Mouse (Mus musculus): Measurements from ENCODE around the gene Plekha7. TPM values are rescaled to one million over a fixed set of nuclear protein-coding genes. Genes with fewer than 3 reads are reported as not detected.

The Plekha7 gene
- total and polyA plus RNA-seq, 2 experiments from 2014 or later = 7.9 to 22.8 TPM

GRCm38 (mm10) chr7:116134413-116135292 lies 173.5 kb downstream of the Plekha7 start:
- Histone ChIP-seq H3K27ac (no peak overlapping the region), H3K9ac (replicated peaks; ENCODE audit: low read length) (no peak overlapping the region), H3K4me1 (ENCODE audit: insufficient read depth, low read length) (peaks cover 4% of the 10 kb centered on the region; the same call in 1 of the 2 replicates), H3K36me3 (ENCODE audit: insufficient read depth, low read length) (no peaks in the 10 kb centered on the region), H3K27me3 (ENCODE audit: insufficient read depth, low read length) (no peaks in the 10 kb centered on the region), H3K4me2 (ENCODE audit: low read depth, low read length) (no peak overlapping the region), H3K9me3 (ENCODE audit: low read length) (no peaks in the 10 kb centered on the region), H3K4me3 (ENCODE audit: low read length) (no peak overlapping the region)
- no peak for DNase-seq (ENCODE audit: low spot score)
- 64% methylated on average over 31 of the region's 31 CpGs for WGBS
- ATAC-seq = no peak
- TF ChIP-seq CTCF (IDR thresholded peaks at IDR 0.05; ENCODE audit: low read depth) = peak; percentile 58

- H3K9ac ChIP-seq (replicated peaks; ENCODE audit: low read length) = no peak overlapping the region
- peak; percentile 92 for DNase-seq (ENCODE audit: low spot score)
- H3K4me3 ChIP-seq (ENCODE audit: low read length) = no peak overlapping the region
- peak; percentile 96 for TF ChIP-seq CTCF (IDR thresholded peaks at IDR 0.05; ENCODE audit: low read depth)
- peaks cover 4% of the 10 kb centered on the region; the same call in 1 of the 2 replicates for H3K4me1 ChIP-seq (ENCODE audit: insufficient read depth, low read length)
- no peak overlapping the region for H3K4me2 ChIP-seq (ENCODE audit: low read depth, low read length)
- H3K27me3 ChIP-seq (ENCODE audit: insufficient read depth, low read length) = no peaks in the 10 kb centered on the region
- 6% methylated on average over 5 of the region's 5 CpGs for WGBS
- no peaks in the 10 kb centered on the region for H3K9me3 ChIP-seq (ENCODE audit: low read length)
- peak; percentile 68 for ATAC-seq
- no peaks in the 10 kb centered on the region for H3K36me3 ChIP-seq (ENCODE audit: insufficient read depth, low read length)
- H3K27ac ChIP-seq = peak overlapping the region; percentile 48
Measured at GRCm38 (mm10) chr7:116132078-116132477, 176.1 kb downstream of the Plekha7 start.

- H3K27ac ChIP-seq = peak overlapping the region; percentile 48; the same call in 1 of the 2 replicates
- ATAC-seq (no peak), DNase-seq (ENCODE audit: low spot score) (peak; percentile 78)
- H3K4me2 ChIP-seq (ENCODE audit: low read depth, low read length) = no peak overlapping the region
- H3K9me3 ChIP-seq (ENCODE audit: low read length) = no peaks in the 10 kb centered on the region
- peak; percentile 63 for TF ChIP-seq CTCF (IDR thresholded peaks at IDR 0.05; ENCODE audit: low read depth)
- no peaks in the 10 kb centered on the region for H3K36me3 ChIP-seq (ENCODE audit: insufficient read depth, low read length)
- no peaks in the 10 kb centered on the region for H3K27me3 ChIP-seq (ENCODE audit: insufficient read depth, low read length)
- 14% methylated on average over 4 of the region's 4 CpGs for WGBS
- H3K4me1 ChIP-seq (ENCODE audit: insufficient read depth, low read length) = peaks cover 4% of the 10 kb centered on the region; the same call in 1 of the 2 replicates
- H3K9ac ChIP-seq (replicated peaks; ENCODE audit: low read length) = no peak overlapping the region
- no peak overlapping the region for H3K4me3 ChIP-seq (ENCODE audit: low read length)
Measured at GRCm38 (mm10) chr7:116131390-116131789, 176.8 kb downstream of the Plekha7 start.

GRCm38 (mm10) chr7:116129374-116129773 lies 178.8 kb downstream of the Plekha7 start:
- H3K4me3 ChIP-seq (ENCODE audit: low read length) = no peak overlapping the region
- 93% methylated on average over 10 of the region's 10 CpGs for WGBS

GRCm38 (mm10) chr7:116128286-116128685 lies 179.9 kb downstream of the Plekha7 start:
- no peak for TF ChIP-seq CTCF (IDR thresholded peaks at IDR 0.05; ENCODE audit: low read depth)

More at GRCm38 (mm10) chr7:116129374-116129773, 178.8 kb downstream of the Plekha7 start:
- H3K4me1 ChIP-seq (ENCODE audit: insufficient read depth, low read length) = peaks cover 4% of the 10 kb centered on the region; the same call in 1 of the 2 replicates
- no peak for TF ChIP-seq CTCF (IDR thresholded peaks at IDR 0.05; ENCODE audit: low read depth)
- H3K4me2 ChIP-seq (ENCODE audit: low read depth, low read length) = no peak overlapping the region
- H3K9ac ChIP-seq (replicated peaks; ENCODE audit: low read length) = no peak overlapping the region
- H3K27me3 ChIP-seq (ENCODE audit: insufficient read depth, low read length) = no peaks in the 10 kb centered on the region
- DNase-seq (ENCODE audit: low spot score) = no peak
- H3K36me3 ChIP-seq (ENCODE audit: insufficient read depth, low read length) = no peaks in the 10 kb centered on the region
- H3K27ac ChIP-seq = no peak overlapping the region
- H3K9me3 ChIP-seq (ENCODE audit: low read length) = no peaks in the 10 kb centered on the region
- ATAC-seq = no peak

GRCm38 (mm10) chr7:116127052-116127451 lies 181.1 kb downstream of the Plekha7 start:
- WGBS = 83% methylated on average over 2 of the region's 2 CpGs
- Histone ChIP-seq H3K9me3 (ENCODE audit: low read length) (no peaks in the 10 kb centered on the region), H3K36me3 (ENCODE audit: insufficient read depth, low read length) (no peaks in the 10 kb centered on the region), H3K4me1 (ENCODE audit: insufficient read depth, low read length) (peaks cover 8% of the 10 kb centered on the region; the same call in 1 of the 2 replicates), H3K27ac (no peak overlapping the region), H3K4me3 (ENCODE audit: low read length) (no peak overlapping the region), H3K4me2 (ENCODE audit: low read depth, low read length) (no peak overlapping the region), H3K9ac (replicated peaks; ENCODE audit: low read length) (no peak overlapping the region), H3K27me3 (ENCODE audit: insufficient read depth, low read length) (no peaks in the 10 kb centered on the region)
- TF ChIP-seq CTCF (IDR thresholded peaks at IDR 0.05; ENCODE audit: low read depth) = no peak
- ATAC-seq (no peak), DNase-seq (ENCODE audit: low spot score) (no peak)

More at GRCm38 (mm10) chr7:116128286-116128685, 179.9 kb downstream of the Plekha7 start:
- no peaks in the 10 kb centered on the region for H3K27me3 ChIP-seq (ENCODE audit: insufficient read depth, low read length)
- 95% methylated on average over 8 of the region's 8 CpGs for WGBS
- no peak overlapping the region for H3K4me2 ChIP-seq (ENCODE audit: low read depth, low read length)
- DNase-seq (ENCODE audit: low spot score) = no peak
- H3K36me3 ChIP-seq (ENCODE audit: insufficient read depth, low read length) = no peaks in the 10 kb centered on the region
- H3K9me3 ChIP-seq (ENCODE audit: low read length) = no peaks in the 10 kb centered on the region
- peaks cover 8% of the 10 kb centered on the region; the same call in 1 of the 2 replicates for H3K4me1 ChIP-seq (ENCODE audit: insufficient read depth, low read length)
- no peak overlapping the region for H3K27ac ChIP-seq
- no peak for ATAC-seq
- no peak overlapping the region for H3K4me3 ChIP-seq (ENCODE audit: low read length)
- H3K9ac ChIP-seq (replicated peaks; ENCODE audit: low read length) = no peak overlapping the region

All from hindbrain, postnatal 0 days (tissue).